Mouse (Mus musculus): ENCODE measurements around the gene Nfkbib.

DNA sequence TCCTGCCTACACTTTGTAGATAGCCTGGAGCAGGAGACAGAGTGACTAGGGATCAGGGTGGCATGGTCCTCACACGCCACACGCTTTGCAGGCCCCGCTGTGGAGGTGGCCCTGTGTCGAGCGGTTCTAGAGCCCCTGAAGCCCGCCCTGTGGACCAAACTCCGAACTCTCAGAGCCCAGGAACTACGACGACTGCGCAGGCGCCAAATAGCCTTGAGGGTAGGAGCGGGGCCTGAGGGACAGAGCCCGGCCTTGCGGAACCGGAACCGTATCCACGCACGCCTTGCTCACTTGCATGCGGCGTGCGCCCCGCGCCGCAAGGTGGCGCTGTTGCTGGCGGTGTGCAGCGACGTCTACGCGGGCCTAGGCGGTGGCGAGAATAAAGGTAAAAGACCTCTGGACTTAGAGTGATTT lies 29.3 kb upstream of the Nfkbib start:
- peak; percentile 99 for TF ChIP-seq CTCF (IDR thresholded peaks at IDR 0.05; ENCODE audit: control insufficient read depth, insufficient read depth, insufficient replicate concordance, low read depth, low read length)
- no peak for TF ChIP-seq POLR2A (IDR thresholded peaks at IDR 0.05; ENCODE audit: control insufficient read depth, low read depth, low read length)
